Mouse (Mus musculus): ENCODE measurements around the gene Sco1. TPM values are rescaled to one million over a fixed set of nuclear protein-coding genes. Genes with fewer than 3 reads are reported as not detected.

Sco1 gene
- total RNA-seq, 2 experiments from 2014 or later, result 9.4 to 10.6 TPM

- peak; percentile 92 for TF ChIP-seq CTCF (conservative IDR thresholded peaks at IDR 0.05)
- Histone ChIP-seq H3K27ac (peak within 1 kb of the TSS; percentile 68; the same call in 1 of the 2 replicates), H3K4me3 (peak within 1 kb of the TSS; percentile 64)
- DNase-seq (ENCODE audit: low spot score in 2 of 2), result peak; percentile 86 to 90
Measured at GRCm38 (mm10) chr11:67024867-67025477, 27.5 kb upstream of the Sco1 start, which contains the start of gene Tmem220. Gene Tmem220 (plus strand): TSS chr11:67025154.

GRCm38 (mm10) chr11:67030904-67031602 lies 21.4 kb upstream of the Sco1 start:
- TF ChIP-seq CTCF (conservative IDR thresholded peaks at IDR 0.05), result peak; percentile 18; the same call in 1 of the 2 replicates
- H3K4me3 ChIP-seq, result no peak overlapping the region

GRCm38 (mm10) chr11:67031603-67031915 lies 20.9 kb upstream of the Sco1 start:
- no peak for TF ChIP-seq CTCF (conservative IDR thresholded peaks at IDR 0.05)
- DNase-seq (ENCODE audit: low spot score in 2 of 2), result no peak
- Histone ChIP-seq H3K4me3 (no peak overlapping the region), H3K27ac (no peak overlapping the region)

More at GRCm38 (mm10) chr11:67030904-67031602, 21.4 kb upstream of the Sco1 start:
- no peak overlapping the region for H3K27ac ChIP-seq
- DNase-seq (ENCODE audit: low spot score in 2 of 2), result no peak

GRCm38 (mm10) chr11:67034775-67035485 lies 17.5 kb upstream of the Sco1 start:
- no peak for DNase-seq (ENCODE audit: low spot score in 2 of 2)
- TF ChIP-seq CTCF (conservative IDR thresholded peaks at IDR 0.05), result no peak
- Histone ChIP-seq H3K27ac (no peak overlapping the region), H3K4me3 (no peak overlapping the region)

- no peak for DNase-seq (ENCODE audit: low spot score in 2 of 2)
- no peak overlapping the region for H3K4me3 ChIP-seq
- H3K27ac ChIP-seq, result no peak overlapping the region
- no peak for TF ChIP-seq CTCF (conservative IDR thresholded peaks at IDR 0.05)
Measured at GRCm38 (mm10) chr11:67036229-67036628, 16.2 kb upstream of the Sco1 start.

- TF ChIP-seq CTCF (conservative IDR thresholded peaks at IDR 0.05), result no peak
- Histone ChIP-seq H3K27ac (no peak overlapping the region), H3K4me3 (no peak overlapping the region)
- no peak for DNase-seq (ENCODE audit: low spot score in 2 of 2)
Measured at GRCm38 (mm10) chr11:67036892-67037291, 15.6 kb upstream of the Sco1 start.

- no peak for DNase-seq (ENCODE audit: low spot score in 2 of 2)
- no peak overlapping the region for H3K4me3 ChIP-seq
- H3K27ac ChIP-seq, result no peak overlapping the region
- peak; percentile 59 for TF ChIP-seq CTCF (conservative IDR thresholded peaks at IDR 0.05)
Measured at GRCm38 (mm10) chr11:67039799-67040198, 12.7 kb upstream of the Sco1 start.

GRCm38 (mm10) chr11:67040483-67040882 lies 12.0 kb upstream of the Sco1 start:
- Histone ChIP-seq H3K27ac (no peak overlapping the region), H3K4me3 (no peak overlapping the region)
- no peak for TF ChIP-seq CTCF (conservative IDR thresholded peaks at IDR 0.05)
- DNase-seq (ENCODE audit: low spot score in 2 of 2), result no peak

- no peak overlapping the region for H3K27ac ChIP-seq
- no peak overlapping the region for H3K4me3 ChIP-seq
- DNase-seq (ENCODE audit: low spot score in 2 of 2), result no peak
- TF ChIP-seq CTCF (conservative IDR thresholded peaks at IDR 0.05), result no peak
Measured at GRCm38 (mm10) chr11:67043007-67043406, 9.5 kb upstream of the Sco1 start.

- no peak for TF ChIP-seq CTCF (conservative IDR thresholded peaks at IDR 0.05)
- DNase-seq (ENCODE audit: low spot score in 2 of 2), result no peak
- Histone ChIP-seq H3K4me3 (no peak overlapping the region), H3K27ac (no peak overlapping the region)
Measured at GRCm38 (mm10) chr11:67044959-67045358, 7.5 kb upstream of the Sco1 start.

- no peak for TF ChIP-seq CTCF (conservative IDR thresholded peaks at IDR 0.05)
- no peak overlapping the region for H3K4me3 ChIP-seq
- H3K27ac ChIP-seq, result no peak overlapping the region
- DNase-seq (ENCODE audit: low spot score in 2 of 2), result no peak
Measured at GRCm38 (mm10) chr11:67047199-67047598, 5.3 kb upstream of the Sco1 start.

GRCm38 (mm10) chr11:67048496-67048895 lies 4.0 kb upstream of the Sco1 start:
- no peak overlapping the region for H3K27ac ChIP-seq
- H3K4me3 ChIP-seq, result no peak overlapping the region
- no peak for DNase-seq (ENCODE audit: low spot score in 2 of 2)
- no peak for TF ChIP-seq CTCF (conservative IDR thresholded peaks at IDR 0.05)

GRCm38 (mm10) chr11:67049256-67049655 lies 3.2 kb upstream of the Sco1 start:
- H3K4me3 ChIP-seq, result no peak overlapping the region
- DNase-seq (ENCODE audit: low spot score in 2 of 2), result no peak
- peak; percentile 22; the same call in 1 of the 2 replicates for TF ChIP-seq CTCF (conservative IDR thresholded peaks at IDR 0.05)

More at GRCm38 (mm10) chr11:67049256-67049655, 3.2 kb upstream of the Sco1 start:
- no peak overlapping the region for H3K27ac ChIP-seq
